Mouse (Mus musculus) olfactory bulb, adult 2 months (tissue): ENCODE data around the gene Tnfaip8l1.

Experiments
- CTCF ChIP-seq: fragments of 200-500 bp; IDR thresholded peaks from 2 replicates; pipeline ENCODE4 v1.5.1; 2012; ENCODE audit warnings: low read depth, mild to moderate bottlenecking, low read length, moderate library complexity; ENCODE audit not compliant: insufficient read depth
- POLR2A ChIP-seq: fragments of 200-500 bp; IDR thresholded peaks from 2 replicates; pipeline ENCODE4 v1.6.1; 2012; ENCODE audit warnings: mild to moderate bottlenecking, low read depth, low read length, moderate library complexity; ENCODE audit not compliant: insufficient read depth

- TF ChIP-seq CTCF (no peak), POLR2A (no peak)
Measured at GRCm38 (mm10) chr17:56126175-56126574, 36.1 kb upstream of the Tnfaip8l1 start.
